Mouse (Mus musculus): ENCODE results near the gene Olfr59. TPM values are rescaled to one million over a fixed set of nuclear protein-coding genes. Genes with fewer than 3 reads are reported as not detected.

The Olfr59 gene
- polyA plus RNA-seq (2014; fragmentation: Illumina TruSeq; extraction: RNeasy Lipid Tissue Mini Kit (QIAGEN cat#74804); ENCODE audit: low read depth, low replicate concordance): not detected

GRCm38 (mm10) chr11:74283436-74283835 lies at the start of gene Olfr59:
Gene Olfr59 (plus strand): TSS chr11:74283736.

GRCm38 (mm10) chr11:74259508-74259907 lies 24.0 kb upstream of the Olfr59 start, which contains the start of gene Olfr406:
Gene Olfr406 (plus strand): TSS chr11:74259808.

GRCm38 (mm10) chr11:74337931-74338330 lies 54.4 kb downstream of the Olfr59 start, which contains the start of gene Olfr410:
Gene Olfr410 (minus strand): TSS chr11:74338031.

Other genes with a start within 250 kb of the Olfr59 start
- not detected for gene Olfr139, start 227.2 kb upstream of the Olfr59 start, polyA plus RNA-seq (2014; fragmentation: Illumina TruSeq; extraction: RNeasy Lipid Tissue Mini Kit (QIAGEN cat#74804); ENCODE audit: low read depth, low replicate concordance)
- not detected for gene Olfr399, start 227.1 kb upstream of the Olfr59 start, polyA plus RNA-seq (2014; fragmentation: Illumina TruSeq; extraction: RNeasy Lipid Tissue Mini Kit (QIAGEN cat#74804); ENCODE audit: low read depth, low replicate concordance)
- gene Zfp616, start 213.8 kb upstream of the Olfr59 start, polyA plus RNA-seq (2014; fragmentation: Illumina TruSeq; extraction: RNeasy Lipid Tissue Mini Kit (QIAGEN cat#74804); ENCODE audit: low read depth, low replicate concordance): not detected
- gene Olfr401, start 170.0 kb upstream of the Olfr59 start, polyA plus RNA-seq (2014; fragmentation: Illumina TruSeq; extraction: RNeasy Lipid Tissue Mini Kit (QIAGEN cat#74804); ENCODE audit: low read depth, low replicate concordance): not detected
- not detected for gene Olfr402, start 130.2 kb upstream of the Olfr59 start, polyA plus RNA-seq (2014; fragmentation: Illumina TruSeq; extraction: RNeasy Lipid Tissue Mini Kit (QIAGEN cat#74804); ENCODE audit: low read depth, low replicate concordance)
- not detected for gene Olfr403, start 97.5 kb upstream of the Olfr59 start, polyA plus RNA-seq (2014; fragmentation: Illumina TruSeq; extraction: RNeasy Lipid Tissue Mini Kit (QIAGEN cat#74804); ENCODE audit: low read depth, low replicate concordance)
- gene Olfr43, start 72.4 kb upstream of the Olfr59 start, polyA plus RNA-seq (2014; fragmentation: Illumina TruSeq; extraction: RNeasy Lipid Tissue Mini Kit (QIAGEN cat#74804); ENCODE audit: low read depth, low replicate concordance): not detected
- gene Olfr406, start 23.9 kb upstream of the Olfr59 start, polyA plus RNA-seq (2014; fragmentation: Illumina TruSeq; extraction: RNeasy Lipid Tissue Mini Kit (QIAGEN cat#74804); ENCODE audit: low read depth, low replicate concordance): not detected
- not detected for gene Olfr410, start 54.3 kb downstream of the Olfr59 start, polyA plus RNA-seq (2014; fragmentation: Illumina TruSeq; extraction: RNeasy Lipid Tissue Mini Kit (QIAGEN cat#74804); ENCODE audit: low read depth, low replicate concordance)
- gene Olfr411, start 68.9 kb downstream of the Olfr59 start, polyA plus RNA-seq (2014; fragmentation: Illumina TruSeq; extraction: RNeasy Lipid Tissue Mini Kit (QIAGEN cat#74804); ENCODE audit: low read depth, low replicate concordance): 0.69 TPM
- not detected for gene Olfr412, start 78.3 kb downstream of the Olfr59 start, polyA plus RNA-seq (2014; fragmentation: Illumina TruSeq; extraction: RNeasy Lipid Tissue Mini Kit (QIAGEN cat#74804); ENCODE audit: low read depth, low replicate concordance)

Measured in sigmoid colon, adult 10 weeks (tissue).